Mouse (Mus musculus) lung, embryonic 14.5 days (tissue): ENCODE results near the gene Sult4a1. TPM values are rescaled to one million over a fixed set of nuclear protein-coding genes. Genes with fewer than 3 reads are reported as not detected.
A peak's percentile ranks its signal among the peaks of the same experiment; 100 is the strongest.

Experiments
- ATAC-seq: fragments of 200-750 bp; cut with Nextera tagmentation; 2 replicates; pipeline ENCODE4 v1.8.0; 2017; ENCODE audit warnings: mild to moderate bottlenecking, moderate TSS enrichment, moderate library complexity; ENCODE audit not compliant: insufficient read depth
- DNase-seq: peaks from one replicate; pipeline ENCODE4 v3.0.0-alpha.2; 2015
- H3K27ac ChIP-seq: fragments of 300-500 bp; sonication (generic); 2 replicates; pipeline ENCODE4 v1.5.1; 2014; ENCODE audit warnings: low read depth, mild to moderate bottlenecking, moderate library complexity
- H3K27me3 ChIP-seq: fragments of 300-500 bp; sonication (generic); 2 replicates; pipeline ENCODE4 v1.6.1; 2014; ENCODE audit warnings: low read length, control low read depth; ENCODE audit not compliant: insufficient read depth
- H3K36me3 ChIP-seq: fragments of 300-500 bp; sonication (generic); 2 replicates; pipeline ENCODE4 v1.6.1; 2014; ENCODE audit warnings: control low read depth; ENCODE audit not compliant: insufficient read depth
- H3K4me1 ChIP-seq: fragments of 300-500 bp; sonication (generic); 2 replicates; pipeline ENCODE4 v1.6.1; 2014; ENCODE audit warnings: antibody characterized with exemption, control low read depth; ENCODE audit not compliant: insufficient read depth
- H3K4me2 ChIP-seq: fragments of 300-500 bp; sonication (generic); 2 replicates; pipeline ENCODE4 v1.6.1; 2014; ENCODE audit warnings: mild to moderate bottlenecking
- H3K4me3 ChIP-seq: fragments of 300-500 bp; sonication (generic); 2 replicates; pipeline ENCODE4 v1.5.1; 2014; ENCODE audit warnings: low read depth, low read length
- H3K9ac ChIP-seq: fragments of 300-500 bp; sonication (generic); 2 replicates; pipeline ENCODE4 v1.6.1; 2014
- H3K9me3 ChIP-seq: fragments of 300-500 bp; sonication (generic); 2 replicates; pipeline ENCODE4 v1.6.1; 2016; ENCODE audit warnings: low read depth, low read length, control low read depth
- CTCF ChIP-seq: IDR thresholded peaks from 2 replicates; pipeline ENCODE4 v1.5.1; 2016; ENCODE audit warnings: antibody characterized with exemption, low read depth
- WGBS: fragments of 180-500 bp; shearing (Covaris S2); extraction: QIAGEN DNeasy Blood & Tissue Kit; methylation state at CpG from one replicate; pipeline ENCODE4 v1.1.7; 2014; 5-methylcytosine and 5-hydroxymethylcytosine counted together
- polyA plus RNA-seq: library from polyadenylated mRNA; unstranded; fragments of >200 nt; fragmentation: Nextera tagmentation; extraction: Ambion mirVana; gene quantifications from 2 replicates; pipeline ENCODE4 v1.2.1, GENCODE M21; 2014

Gene Sult4a1
- polyA plus RNA-seq, 1 experiment from 2014 or later, result 0.75 TPM

GRCm38 (mm10) chr15:84131971-84132370 is 26.4 kb upstream of the Sult4a1 start:
- DNase-seq (no peak), ATAC-seq (no peak)
- H3K4me1 ChIP-seq, result no peaks in the 10 kb centered on the region
- H3K36me3 ChIP-seq, result no peaks in the 10 kb centered on the region
- no peak overlapping the region for H3K4me3 ChIP-seq
- no peaks in the 10 kb centered on the region for H3K27me3 ChIP-seq
- TF ChIP-seq CTCF, result no peak
- no peak overlapping the region for H3K27ac ChIP-seq
- H3K9ac ChIP-seq, result no peak overlapping the region
- WGBS, result 90% methylated on average over 7 of the region's 7 CpGs
- no peak overlapping the region for H3K4me2 ChIP-seq
- no peaks in the 10 kb centered on the region for H3K9me3 ChIP-seq

- no peak overlapping the region for H3K9ac ChIP-seq
- H3K27me3 ChIP-seq, result no peaks in the 10 kb centered on the region
- 38% methylated on average over 16 of the region's 16 CpGs for WGBS
- no peaks in the 10 kb centered on the region for H3K36me3 ChIP-seq
- no peak overlapping the region for H3K4me3 ChIP-seq
- no peaks in the 10 kb centered on the region for H3K4me1 ChIP-seq
- TF ChIP-seq CTCF, result no peak
- no peak overlapping the region for H3K4me2 ChIP-seq
- no peaks in the 10 kb centered on the region for H3K9me3 ChIP-seq
- DNase-seq (peak; percentile 15), ATAC-seq (no peak)
- H3K27ac ChIP-seq, result no peak overlapping the region
Observed at GRCm38 (mm10) chr15:84131096-84131786, 25.7 kb upstream of the Sult4a1 start.

GRCm38 (mm10) chr15:84126871-84127270 is 21.3 kb upstream of the Sult4a1 start:
- DNase-seq, result no peak
- WGBS, result 28% methylated on average over 5 of the region's 5 CpGs

GRCm38 (mm10) chr15:84126447-84126846 is 20.9 kb upstream of the Sult4a1 start:
- TF ChIP-seq CTCF, result no peak
- Histone ChIP-seq H3K9ac (no peak overlapping the region), H3K27ac (no peak overlapping the region), H3K9me3 (no peaks in the 10 kb centered on the region), H3K4me3 (no peak overlapping the region), H3K4me2 (no peak overlapping the region), H3K27me3 (no peaks in the 10 kb centered on the region), H3K36me3 (no peaks in the 10 kb centered on the region), H3K4me1 (no peaks in the 10 kb centered on the region)
- 60% methylated on average over 4 of the region's 4 CpGs for WGBS
- DNase-seq (no peak), ATAC-seq (no peak)

More at GRCm38 (mm10) chr15:84126871-84127270, 21.3 kb upstream of the Sult4a1 start:
- no peak overlapping the region for H3K27ac ChIP-seq
- H3K4me2 ChIP-seq, result no peak overlapping the region
- H3K9me3 ChIP-seq, result no peaks in the 10 kb centered on the region
- no peaks in the 10 kb centered on the region for H3K4me1 ChIP-seq
- H3K4me3 ChIP-seq, result no peak overlapping the region
- H3K36me3 ChIP-seq, result no peaks in the 10 kb centered on the region
- H3K9ac ChIP-seq, result no peak overlapping the region
- no peak for ATAC-seq
- H3K27me3 ChIP-seq, result no peaks in the 10 kb centered on the region
- TF ChIP-seq CTCF, result no peak

- H3K4me2 ChIP-seq, result no peak overlapping the region
- 58% methylated on average over 7 of the region's 7 CpGs for WGBS
- ATAC-seq, result no peak
- no peak for TF ChIP-seq CTCF
- no peaks in the 10 kb centered on the region for H3K4me1 ChIP-seq
- H3K27me3 ChIP-seq, result no peaks in the 10 kb centered on the region
- H3K27ac ChIP-seq, result no peak overlapping the region
- no peaks in the 10 kb centered on the region for H3K9me3 ChIP-seq
- H3K4me3 ChIP-seq, result no peak overlapping the region
- H3K36me3 ChIP-seq, result no peaks in the 10 kb centered on the region
- no peak overlapping the region for H3K9ac ChIP-seq
- DNase-seq, result no peak
Observed at GRCm38 (mm10) chr15:84124086-84124485, 18.5 kb upstream of the Sult4a1 start.

GRCm38 (mm10) chr15:84123075-84123474 is 17.5 kb upstream of the Sult4a1 start, which contains the start of gene Pnpla5:
Gene Pnpla5 (minus strand): TSS chr15:84123175.
- DNase-seq, result no peak
- ATAC-seq, result no peak
- 50% methylated on average over 8 of the region's 8 CpGs for WGBS

GRCm38 (mm10) chr15:84121036-84121435 is 15.5 kb upstream of the Sult4a1 start:
- H3K4me1 ChIP-seq, result no peaks in the 10 kb centered on the region
- no peak for TF ChIP-seq CTCF
- H3K36me3 ChIP-seq, result no peaks in the 10 kb centered on the region
- ATAC-seq, result no peak
- no peak for DNase-seq
- H3K27ac ChIP-seq, result no peak overlapping the region
- 60% methylated on average over 7 of the region's 7 CpGs for WGBS
- H3K9ac ChIP-seq, result no peak overlapping the region
- no peak overlapping the region for H3K4me3 ChIP-seq
- no peaks in the 10 kb centered on the region for H3K9me3 ChIP-seq
- no peaks in the 10 kb centered on the region for H3K27me3 ChIP-seq
- H3K4me2 ChIP-seq, result no peak overlapping the region

More at GRCm38 (mm10) chr15:84123075-84123474, 17.5 kb upstream of the Sult4a1 start, which contains the start of gene Pnpla5:
- no peak within 1 kb of the TSS for H3K9ac ChIP-seq
- H3K4me3 ChIP-seq, result no peak within 1 kb of the TSS
- no peaks in the 10 kb centered on the region for H3K27me3 ChIP-seq
- no peaks in the 10 kb centered on the region for H3K9me3 ChIP-seq
- TF ChIP-seq CTCF, result no peak
- H3K4me1 ChIP-seq, result no peaks in the 10 kb centered on the region
- H3K27ac ChIP-seq, result no peak within 1 kb of the TSS
- H3K36me3 ChIP-seq, result no peaks in the 10 kb centered on the region
- no peak within 1 kb of the TSS for H3K4me2 ChIP-seq

GRCm38 (mm10) chr15:84120612-84121011 is 15.1 kb upstream of the Sult4a1 start:
- H3K4me3 ChIP-seq, result no peak overlapping the region
- peak; percentile 50 for TF ChIP-seq CTCF
- no peak overlapping the region for H3K4me2 ChIP-seq
- H3K9me3 ChIP-seq, result no peaks in the 10 kb centered on the region
- H3K36me3 ChIP-seq, result no peaks in the 10 kb centered on the region
- DNase-seq (peak; percentile 48), ATAC-seq (no peak)
- H3K9ac ChIP-seq, result no peak overlapping the region
- H3K27ac ChIP-seq, result no peak overlapping the region
- H3K4me1 ChIP-seq, result no peaks in the 10 kb centered on the region
- 28% methylated on average over 6 of the region's 6 CpGs for WGBS
- no peaks in the 10 kb centered on the region for H3K27me3 ChIP-seq
